Mouse (Mus musculus) hindbrain, embryonic 14.5 days (tissue): ENCODE data around the gene Nxpe3. TPM values are rescaled to one million over a fixed set of nuclear protein-coding genes. Genes with fewer than 3 reads are reported as not detected.

Source experiments
- ATAC-seq: fragments of 200-750 bp; cut with Nextera tagmentation; 2 replicates; pipeline ENCODE4 v1.8.0; 2017; ENCODE audit warnings: moderate number of reproducible peaks, mild to moderate bottlenecking, moderate TSS enrichment, moderate library complexity; ENCODE audit not compliant: low FRiP score
- DNase-seq: peaks from one replicate; pipeline ENCODE4 v3.0.0-alpha.2; 2015; ENCODE audit warnings: low spot score
- H3K27ac ChIP-seq: fragments of 300-500 bp; sonication (generic); 2 replicates; pipeline ENCODE4 v1.5.1; 2014; ENCODE audit warnings: mild to moderate bottlenecking, moderate library complexity
- H3K27me3 ChIP-seq: fragments of 300-500 bp; sonication (generic); 2 replicates; pipeline ENCODE4 v1.6.1; 2014; ENCODE audit warnings: mild to moderate bottlenecking, low read length, mixed read lengths; ENCODE audit not compliant: control insufficient read depth, insufficient read depth
- H3K36me3 ChIP-seq: fragments of 300-500 bp; sonication (generic); replicated peaks from 2 replicates; pipeline ENCODE4 v1.6.1; 2014; ENCODE audit not compliant: control insufficient read depth, insufficient read depth
- H3K4me1 ChIP-seq: fragments of 300-500 bp; sonication (generic); replicated peaks from 2 replicates; pipeline ENCODE4 v1.6.1; 2014; ENCODE audit warnings: antibody characterized with exemption, low read length, mixed read lengths; ENCODE audit not compliant: control insufficient read depth, insufficient read depth
- H3K4me2 ChIP-seq: fragments of 300-500 bp; sonication (generic); replicated peaks from 2 replicates; pipeline ENCODE4 v1.6.1; 2014; ENCODE audit warnings: mild to moderate bottlenecking, moderate library complexity
- H3K4me3 ChIP-seq: fragments of 300-500 bp; sonication (generic); replicated peaks from 2 replicates; pipeline ENCODE4 v1.5.1; 2014; ENCODE audit warnings: mild to moderate bottlenecking, low read length
- H3K9ac ChIP-seq: fragments of 300-500 bp; sonication (generic); 2 replicates; pipeline ENCODE4 v1.6.1; 2014
- H3K9me3 ChIP-seq: fragments of 300-500 bp; sonication (generic); 2 replicates; pipeline ENCODE4 v1.6.1; 2016; ENCODE audit warnings: low read length; ENCODE audit not compliant: control insufficient read depth
- WGBS: fragments of 180-500 bp; shearing (Covaris S2); extraction: QIAGEN DNeasy Blood & Tissue Kit; methylation state at CpG from one replicate; pipeline ENCODE4 v1.1.7; 2014; 5-methylcytosine and 5-hydroxymethylcytosine counted together
- polyA plus RNA-seq: library from polyadenylated mRNA; unstranded; fragments of >200 nt; fragmentation: Nextera tagmentation; extraction: Ambion mirVana; gene quantifications from 2 replicates; pipeline ENCODE4 v1.2.1, GENCODE M21; 2014

Gene Nxpe3
- polyA plus RNA-seq, 1 experiment from 2014 or later: 1.3 TPM

GRCm38 (mm10) chr16:55892484-55892883 lies 2.6 kb downstream of the Nxpe3 start:
- no peak overlapping the region for H3K27ac ChIP-seq
- no peak overlapping the region for H3K4me2 ChIP-seq
- DNase-seq: no peak
- 86% methylated on average over 6 of the region's 7 CpGs for WGBS
- H3K9me3 ChIP-seq: no peaks in the 10 kb centered on the region
- no peaks in the 10 kb centered on the region for H3K27me3 ChIP-seq
- H3K9ac ChIP-seq: no peak overlapping the region
- no peak overlapping the region for H3K4me3 ChIP-seq
- no peak for ATAC-seq
- peaks cover 20% of the 10 kb centered on the region for H3K4me1 ChIP-seq
- peaks cover 22% of the 10 kb centered on the region for H3K36me3 ChIP-seq

GRCm38 (mm10) chr16:55891346-55891745 lies 3.7 kb downstream of the Nxpe3 start:
- H3K4me3 ChIP-seq: no peak overlapping the region
- H3K27me3 ChIP-seq: no peaks in the 10 kb centered on the region
- DNase-seq: no peak
- H3K9ac ChIP-seq: no peak overlapping the region
- no peak overlapping the region for H3K4me2 ChIP-seq
- no peaks in the 10 kb centered on the region for H3K9me3 ChIP-seq
- 93% methylated on average over 7 of the region's 7 CpGs for WGBS
- H3K27ac ChIP-seq: no peak overlapping the region
- H3K36me3 ChIP-seq: peaks cover 22% of the 10 kb centered on the region
- peaks cover 19% of the 10 kb centered on the region for H3K4me1 ChIP-seq
- ATAC-seq: no peak

- Histone ChIP-seq H3K9me3 (no peaks in the 10 kb centered on the region), H3K27ac (no peak overlapping the region), H3K4me1 (peaks cover 12% of the 10 kb centered on the region), H3K4me3 (no peak overlapping the region), H3K4me2 (no peak overlapping the region), H3K27me3 (no peaks in the 10 kb centered on the region), H3K36me3 (peaks cover 22% of the 10 kb centered on the region), H3K9ac (no peak overlapping the region)
- DNase-seq (no peak), ATAC-seq (no peak)
- WGBS: 94% methylated on average over 19 of the region's 19 CpGs
Observed at GRCm38 (mm10) chr16:55890346-55891136, 4.5 kb downstream of the Nxpe3 start.

- ATAC-seq: no peak
Observed at GRCm38 (mm10) chr16:55889451-55889850, 5.6 kb downstream of the Nxpe3 start.

GRCm38 (mm10) chr16:55888584-55888960 lies 6.5 kb downstream of the Nxpe3 start:
- Histone ChIP-seq H3K9ac (no peak overlapping the region), H3K4me2 (no peak overlapping the region), H3K4me3 (no peak overlapping the region), H3K27ac (no peak overlapping the region), H3K36me3 (peaks cover 32% of the 10 kb centered on the region), H3K27me3 (no peaks in the 10 kb centered on the region), H3K9me3 (no peaks in the 10 kb centered on the region), H3K4me1 (peaks cover under 1% of the 10 kb centered on the region; the same call in 1 of the 2 replicates)
- 92% methylated on average over 3 of the region's 3 CpGs for WGBS
- no peak for DNase-seq
- ATAC-seq: no peak

More at GRCm38 (mm10) chr16:55889451-55889850, 5.6 kb downstream of the Nxpe3 start:
- Histone ChIP-seq H3K9ac (no peak overlapping the region), H3K4me1 (peaks cover 9% of the 10 kb centered on the region), H3K27me3 (no peaks in the 10 kb centered on the region), H3K27ac (no peak overlapping the region), H3K4me2 (no peak overlapping the region), H3K4me3 (no peak overlapping the region), H3K9me3 (no peaks in the 10 kb centered on the region), H3K36me3 (peaks cover 24% of the 10 kb centered on the region)
- 95% methylated on average over 3 of the region's 3 CpGs for WGBS
- no peak for DNase-seq

- Histone ChIP-seq H3K4me3 (no peak overlapping the region), H3K9ac (no peak overlapping the region), H3K27ac (no peak overlapping the region), H3K27me3 (no peaks in the 10 kb centered on the region), H3K4me2 (no peak overlapping the region), H3K9me3 (no peaks in the 10 kb centered on the region), H3K4me1 (no peaks in the 10 kb centered on the region), H3K36me3 (peaks cover 36% of the 10 kb centered on the region)
- WGBS: 60% methylated on average over 7 of the region's 7 CpGs
- no peak for ATAC-seq
- DNase-seq: no peak
Observed at GRCm38 (mm10) chr16:55887814-55888583, 7.1 kb downstream of the Nxpe3 start.

- Histone ChIP-seq H3K4me3 (no peak overlapping the region), H3K9me3 (no peaks in the 10 kb centered on the region), H3K9ac (no peak overlapping the region), H3K36me3 (peaks cover 27% of the 10 kb centered on the region), H3K27me3 (no peaks in the 10 kb centered on the region), H3K4me1 (no peaks in the 10 kb centered on the region), H3K27ac (no peak overlapping the region), H3K4me2 (no peak overlapping the region)
- WGBS: 83% methylated on average over 11 of the region's 11 CpGs
- no peak for DNase-seq
- no peak for ATAC-seq
Observed at GRCm38 (mm10) chr16:55884246-55884645, 10.8 kb downstream of the Nxpe3 start.

GRCm38 (mm10) chr16:55876025-55876424 lies 19.1 kb downstream of the Nxpe3 start:
- ATAC-seq (no peak), DNase-seq (no peak)
- Histone ChIP-seq H3K36me3 (0 out of 2 replicates have a peak, but pooled peaks cover 3% of the 10 kb centered on the region), H3K4me3 (no peak overlapping the region), H3K27ac (no peak overlapping the region), H3K9ac (no peak overlapping the region), H3K9me3 (no peaks in the 10 kb centered on the region), H3K4me1 (no peaks in the 10 kb centered on the region), H3K27me3 (no peaks in the 10 kb centered on the region), H3K4me2 (no peak overlapping the region)
- 74% methylated on average over 6 of the region's 6 CpGs for WGBS

GRCm38 (mm10) chr16:55863832-55864231 lies 31.3 kb downstream of the Nxpe3 start:
- Histone ChIP-seq H3K27me3 (no peaks in the 10 kb centered on the region), H3K9me3 (no peaks in the 10 kb centered on the region), H3K27ac (no peak overlapping the region), H3K36me3 (peaks cover 10% of the 10 kb centered on the region), H3K9ac (no peak overlapping the region), H3K4me1 (no peaks in the 10 kb centered on the region), H3K4me3 (no peak overlapping the region), H3K4me2 (no peak overlapping the region)
- DNase-seq (no peak), ATAC-seq (no peak)
- 67% methylated on average over 4 of the region's 4 CpGs for WGBS
